Mouse (Mus musculus): ENCODE results near the gene Klhl18.

GRCm38 (mm10) chr9:110436041-110436440, 40.5 kb downstream of the Klhl18 start:
- TF ChIP-seq CTCF (IDR thresholded peaks at IDR 0.05; ENCODE audit: extremely low read depth, insufficient read depth, insufficient read length, insufficient replicate concordance) (no peak), POLR2A (IDR thresholded peaks at IDR 0.05; ENCODE audit: low read depth, low read length) (no peak)

Data from spleen, adult 2 months (tissue).